Mouse (Mus musculus) MEL (cell line): Measurements from ENCODE around the gene Maml3. TPM values are rescaled to one million over a fixed set of nuclear protein-coding genes. Genes with fewer than 3 reads are reported as not detected.

Experiments
- DNase-seq: peaks from one replicate; pipeline ENCODE4 v3.0.0; 2011; ENCODE audit warnings: low read depth, low spot score
- H3K27ac ChIP-seq: 2 replicates; pipeline ENCODE4 v1.5.1; 2012; ENCODE audit warnings: low read depth, mild to moderate bottlenecking, control low read depth, low read length, moderate library complexity; ENCODE audit not compliant: control insufficient read depth
- H3K27me3 ChIP-seq, 2 experiments: fragments of 150-350 bp in 1 of 2; sonication (generic) in 1 of 2; 2 replicates each; pipeline ENCODE4 v1.6.1; 2012; ENCODE audit warnings: low read length in 2 of 2, mild to moderate bottlenecking in 2 of 2, improper control_type of control experiment in 1 of 2, moderate library complexity in 1 of 2; ENCODE audit not compliant: insufficient read depth in 2 of 2, control insufficient read depth in 1 of 2
- H3K36me3 ChIP-seq, 2 experiments: 2 replicates each; pipeline ENCODE4 v1.6.1; 2012 to 2014; ENCODE audit warnings: low read length in 2 of 2, improper control_type of control experiment in 1 of 2, inconsistent platforms in 1 of 2, mild to moderate bottlenecking in 1 of 2; ENCODE audit not compliant: insufficient read depth in 2 of 2, control insufficient read depth in 1 of 2
- H3K4me1 ChIP-seq, 2 experiments: fragments of 150-350 bp in 1 of 2; sonication (generic) in 1 of 2; 2 replicates each; pipeline ENCODE4 v1.6.1; 2012; ENCODE audit warnings: low read length in 2 of 2, improper control_type of control experiment in 1 of 2, mild to moderate bottlenecking in 1 of 2; ENCODE audit not compliant: insufficient read depth in 2 of 2, control insufficient read depth in 1 of 2
- H3K4me3 ChIP-seq, 2 experiments: fragments of 150-350 bp in 1 of 2; sonication (generic) in 1 of 2; 2 replicates each; pipeline ENCODE4 v1.5.1; 2012; ENCODE audit warnings: low read depth in 2 of 2, low read length in 2 of 2, mild to moderate bottlenecking in 2 of 2, moderate library complexity in 2 of 2, control low read depth in 1 of 2, improper control_type of control experiment in 1 of 2; ENCODE audit not compliant: control insufficient read depth in 1 of 2, insufficient read depth in 1 of 2
- H3K79me2 ChIP-seq: 2 replicates; pipeline ENCODE4 v1.6.1; 2012; ENCODE audit warnings: mild to moderate bottlenecking, low read length, moderate library complexity; ENCODE audit not compliant: control insufficient read depth, poor library complexity, insufficient read depth
- H3K9ac ChIP-seq: 2 replicates; pipeline ENCODE4 v1.6.1; 2012; ENCODE audit warnings: low read depth, mild to moderate bottlenecking, control low read depth, low read length, moderate library complexity; ENCODE audit not compliant: control insufficient read depth, poor library complexity, severe bottlenecking
- H3K9me3 ChIP-seq: fragments of 150-350 bp; sonication (generic); replicated peaks from 2 replicates; pipeline ENCODE4 v1.6.1; 2012; ENCODE audit warnings: mild to moderate bottlenecking, low read length, improper control_type of control experiment, moderate library complexity; ENCODE audit not compliant: insufficient read depth
- CTCF ChIP-seq, 3 experiments: IDR thresholded peaks in 2 of 3; conservative IDR thresholded peaks in 1 of 3; 2 replicates each; pipeline ENCODE4 v1.5.1; 2011 to 2012; ENCODE audit warnings: low read length in 3 of 3, low read depth in 2 of 3, mild to moderate bottlenecking in 2 of 3, improper control_type of control experiment in 1 of 3, inconsistent platforms in 1 of 3, mixed read lengths in 1 of 3, moderate library complexity in 1 of 3; ENCODE audit not compliant: control insufficient read depth in 1 of 3, insufficient read depth in 1 of 3, poor library complexity in 1 of 3, severe bottlenecking in 1 of 3
- ELF1 ChIP-seq: IDR thresholded peaks from 2 replicates; pipeline ENCODE4 v1.6.1; 2014; ENCODE audit warnings: low read depth, mild to moderate bottlenecking, inconsistent platforms, low read length, improper control_type of control experiment, moderate library complexity
- EP300 ChIP-seq, 2 experiments: IDR thresholded peaks; 2 replicates each; pipeline ENCODE4 v1.6.1; 2011; ENCODE audit warnings: improper control_type of control experiment in 2 of 2, low read length in 2 of 2, low read depth in 1 of 2, mild to moderate bottlenecking in 1 of 2
- GATA1 ChIP-seq: IDR thresholded peaks from 2 replicates; pipeline ENCODE4 v1.6.1; 2011; ENCODE audit warnings: low read depth, low read length, improper control_type of control experiment
- HCFC1 ChIP-seq: IDR thresholded peaks from 2 replicates; pipeline ENCODE4 v1.6.1; 2012; ENCODE audit warnings: low read depth, mild to moderate bottlenecking, inconsistent platforms, low read length, improper control_type of control experiment, moderate library complexity
- JUND ChIP-seq: IDR thresholded peaks from 2 replicates; pipeline ENCODE4 v1.6.1; 2011; ENCODE audit warnings: low read depth, mild to moderate bottlenecking, improper control_type of control experiment, low read length
- MYB ChIP-seq: IDR thresholded peaks from 2 replicates; pipeline ENCODE4 v1.6.1; 2011; ENCODE audit warnings: mild to moderate bottlenecking, low read depth, low read length, improper control_type of control experiment
- NELFE ChIP-seq: IDR thresholded peaks from 2 replicates; pipeline ENCODE4 v1.6.1; 2011; ENCODE audit warnings: low read depth, low read length, improper control_type of control experiment
- NRF1 ChIP-seq: IDR thresholded peaks from 2 replicates; pipeline ENCODE4 v1.6.1; 2014; ENCODE audit warnings: low read depth, mild to moderate bottlenecking, inconsistent platforms, low read length, improper control_type of control experiment, moderate library complexity; ENCODE audit not compliant: poor library complexity, insufficient read depth, severe bottlenecking
- POLR2AphosphoS5 ChIP-seq: IDR thresholded peaks from 2 replicates; pipeline ENCODE4 v1.6.1; 2012; ENCODE audit warnings: low read depth, borderline replicate concordance, mild to moderate bottlenecking, inconsistent platforms, low read length, moderate library complexity, mixed read lengths
- RAD21 ChIP-seq: IDR thresholded peaks from 2 replicates; pipeline ENCODE4 v1.6.1; 2011; ENCODE audit warnings: mild to moderate bottlenecking, low read depth, low read length, improper control_type of control experiment
- RCOR1 ChIP-seq: IDR thresholded peaks from 2 replicates; pipeline ENCODE4 v1.6.1; 2012; ENCODE audit warnings: low read depth, mild to moderate bottlenecking, inconsistent platforms, low read length, improper control_type of control experiment
- SMC3 ChIP-seq: IDR thresholded peaks from 2 replicates; pipeline ENCODE4 v1.6.1; 2011; ENCODE audit warnings: low read depth, low read length, improper control_type of control experiment
- TBP ChIP-seq: IDR thresholded peaks from 2 replicates; pipeline ENCODE4 v1.8.0; 2011; ENCODE audit warnings: low read depth, low read length, improper control_type of control experiment
- TCF12 ChIP-seq: IDR thresholded peaks from 2 replicates; pipeline ENCODE4 v1.6.1; 2014; ENCODE audit warnings: low read depth, mild to moderate bottlenecking, inconsistent platforms, low read length, improper control_type of control experiment, moderate library complexity
- UBTF ChIP-seq: IDR thresholded peaks from 2 replicates; pipeline ENCODE4 v1.6.1; 2012; ENCODE audit warnings: low read depth, mild to moderate bottlenecking, inconsistent platforms, low read length, improper control_type of control experiment, moderate library complexity, borderline replicate concordance; ENCODE audit not compliant: insufficient read depth
- ZMIZ1 ChIP-seq: IDR thresholded peaks from 2 replicates; pipeline ENCODE4 v1.6.1; 2012; ENCODE audit warnings: low read depth, mild to moderate bottlenecking, inconsistent platforms, low read length, improper control_type of control experiment, moderate library complexity
- polyA plus RNA-seq, 2 experiments: library from polyadenylated mRNA; stranded (reverse) in 1 of 2; unstranded in 1 of 2; fragments of >175 nt in 1 of 2; fragments of >200 nt in 1 of 2; gene quantifications; 2 replicates each; pipeline versions ENCODE4 v1.2.1 to v1.2.4; 2012; ENCODE audit warnings: low replicate concordance in 2 of 2, low read depth in 1 of 2; ENCODE audit not compliant: insufficient read length in 2 of 2, insufficient read depth in 1 of 2, missing spikeins in 1 of 2
- total RNA-seq: library from RNA; depleted of rRNA; stranded (reverse); fragments of 300-350 nt; gene quantifications from 2 replicates; pipeline ENCODE4 v1.2.3, GENCODE M21; 2012

Maml3 gene
- total and polyA plus RNA-seq, 3 experiments, result 2.0 to 4.1 TPM; not detected in 1

DNA sequence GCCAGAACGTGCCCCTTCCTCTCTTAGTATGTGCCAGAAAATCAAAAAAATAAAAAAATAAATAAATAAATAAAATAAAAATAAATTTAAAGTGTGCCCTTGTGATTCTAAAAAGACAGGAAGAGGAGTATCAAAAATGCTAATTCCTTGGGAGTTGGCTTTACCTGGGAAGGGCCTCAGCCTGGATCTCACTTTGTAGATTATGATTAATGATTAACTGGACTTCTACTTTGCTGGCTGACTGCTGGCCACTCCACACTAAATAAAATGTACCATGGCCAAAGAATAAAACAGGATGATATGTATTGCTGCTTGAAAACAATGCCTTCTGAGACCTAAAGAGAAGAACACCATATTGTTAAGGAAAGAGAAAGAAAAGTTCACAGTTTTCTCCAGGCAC is 5.6 kb downstream of the Maml3 start:
- H3K9me3 ChIP-seq, result no peaks in the 10 kb centered on the region
- H3K27ac ChIP-seq, result no peak overlapping the region
- no peaks in the 10 kb centered on the region for H3K27me3 ChIP-seq
- peaks cover 0 to 4% of the 10 kb centered on the region in 2 experiments; a peak in 1 of 4 replicates for H3K4me1 ChIP-seq
- H3K9ac ChIP-seq, result no peak overlapping the region
- no peak overlapping the region for H3K4me3 ChIP-seq
- DNase-seq, result no peak
- H3K36me3 ChIP-seq, result 0 out of 4 replicates have a peak, but pooled peaks cover 0 to 2% of the 10 kb centered on the region in 2 experiments
- TF ChIP-seq HCFC1 (no peak), TCF12 (no peak), GATA1 (no peak), NRF1 (no peak), MYB (no peak), POLR2AphosphoS5 (no peak), UBTF (no peak), NELFE (no peak), JUND (no peak), RAD21 (no peak), SMC3 (no peak), CTCF (IDR thresholded peaks at IDR 0.05 in 2 of 3, conservative IDR thresholded peaks at IDR 0.05 in 1 of 3; ENCODE audit: control insufficient read depth in 1 of 3, insufficient read depth in 1 of 3, low read depth in 2 of 3, low read length in 3 of 3, poor library complexity in 1 of 3, severe bottlenecking in 1 of 3) (no peak), ELF1 (no peak)
- TF ChIP-seq, all 39 proteins: peak for 0
- peaks cover 10% of the 10 kb centered on the region; the same call in 1 of the 2 replicates for H3K79me2 ChIP-seq

GRCm38 (mm10) chr3:52091261-52091797 is 13.5 kb downstream of the Maml3 start:
- Histone ChIP-seq H3K9ac (no peak overlapping the region), H3K4me1 (peaks cover 6 to 24% of the 10 kb centered on the region in 2 experiments), H3K79me2 (peaks cover 3% of the 10 kb centered on the region; the same call in 1 of the 2 replicates), H3K27me3 (no peaks in the 10 kb centered on the region), H3K27ac (no peak overlapping the region), H3K4me3 (no peak overlapping the region), H3K36me3 (peaks cover 0 to 21% of the 10 kb centered on the region in 2 experiments; a peak in 2 of 4 replicates), H3K9me3 (no peaks in the 10 kb centered on the region)
- TF ChIP-seq EP300 (IDR thresholded peaks at IDR 0.05; ENCODE audit: low read depth in 1 of 2, low read length in 2 of 2) (no peak), RCOR1 (no peak), NRF1 (no peak), RAD21 (no peak), JUND (no peak), ZMIZ1 (no peak), TBP (no peak)
- no peak for DNase-seq
